Mouse (Mus musculus): ENCODE results near the gene Gal. TPM values are rescaled to one million over a fixed set of nuclear protein-coding genes. Genes with fewer than 3 reads are reported as not detected.

Gene Gal
- polyA plus RNA-seq (2014; fragmentation: Illumina TruSeq; extraction: RNeasy Lipid Tissue Mini Kit (QIAGEN cat#74804); ENCODE audit: insufficient read depth, low read depth, low replicate concordance), result 7.6 TPM

DNA sequence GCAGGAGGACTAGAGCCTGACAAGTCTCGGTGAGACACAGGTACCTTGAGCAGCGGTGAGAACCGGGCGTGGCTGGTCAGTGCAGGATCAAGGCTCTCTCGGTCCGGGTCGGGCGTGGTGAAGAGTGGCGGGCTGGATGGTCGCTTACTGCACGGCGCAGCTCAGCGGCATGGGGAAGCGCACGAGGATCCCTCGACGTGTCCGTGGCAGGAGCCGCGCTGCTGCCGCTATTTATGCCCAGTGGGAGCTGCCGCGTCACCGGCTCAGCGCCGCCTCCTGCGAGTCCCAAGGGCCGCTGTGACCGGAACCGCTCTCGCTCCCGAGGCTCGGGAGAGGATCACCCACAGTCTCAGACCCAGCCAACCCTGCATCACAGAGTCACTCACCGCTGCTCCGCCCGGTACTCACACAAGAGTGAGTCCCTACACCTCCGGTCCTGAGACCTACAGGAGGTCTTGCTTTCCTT is at the start of gene Gal:
Gal (minus strand) TSS at position 277 of the 466 bp plus-strand sequence.

DNA sequence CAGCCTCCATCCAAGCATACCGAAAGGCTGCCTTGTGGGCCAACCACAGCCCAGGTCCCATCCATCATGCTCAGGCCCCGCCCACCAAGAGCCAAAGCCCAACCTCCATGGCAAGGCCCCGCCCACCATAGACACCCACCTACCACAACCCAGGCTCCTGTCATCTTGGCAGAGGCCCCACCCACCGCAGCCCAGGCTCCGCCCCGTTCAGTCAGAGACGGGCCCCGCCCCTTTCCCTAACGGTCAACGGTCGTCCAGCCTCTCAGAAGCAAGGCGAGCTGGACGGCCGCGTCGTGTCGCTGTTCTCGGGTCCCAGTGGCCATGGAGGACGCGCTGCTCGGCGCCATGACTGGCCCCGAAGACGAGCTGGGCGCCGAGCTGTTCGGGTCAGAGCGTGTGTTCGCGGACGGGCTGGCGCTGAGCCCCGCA is 25.7 kb downstream of the Gal start, which contains the start of gene Tesmin:
Tesmin (plus strand) TSS at position 229 of the 429 bp plus-strand sequence.

Other genes with a start within 250 kb of the Gal start
- gene Mrpl21, start 131.6 kb downstream of the Gal start, polyA plus RNA-seq (2014; fragmentation: Illumina TruSeq; extraction: RNeasy Lipid Tissue Mini Kit (QIAGEN cat#74804); ENCODE audit: insufficient read depth, low read depth, low replicate concordance), result 51.2 TPM
- gene Ighmbp2, start 131.5 kb downstream of the Gal start, polyA plus RNA-seq (2014; fragmentation: Illumina TruSeq; extraction: RNeasy Lipid Tissue Mini Kit (QIAGEN cat#74804); ENCODE audit: insufficient read depth, low read depth, low replicate concordance), result 2.6 TPM
- gene Cpt1a, start 92.2 kb downstream of the Gal start, polyA plus RNA-seq (2014; fragmentation: Illumina TruSeq; extraction: RNeasy Lipid Tissue Mini Kit (QIAGEN cat#74804); ENCODE audit: insufficient read depth, low read depth, low replicate concordance), result 23.4 TPM
- 0.37 TPM for gene Tesmin, start 25.7 kb downstream of the Gal start, polyA plus RNA-seq (2014; fragmentation: Illumina TruSeq; extraction: RNeasy Lipid Tissue Mini Kit (QIAGEN cat#74804); ENCODE audit: insufficient read depth, low read depth, low replicate concordance)
- gene Ppp6r3, start 161.2 kb upstream of the Gal start, polyA plus RNA-seq (2014; fragmentation: Illumina TruSeq; extraction: RNeasy Lipid Tissue Mini Kit (QIAGEN cat#74804); ENCODE audit: insufficient read depth, low read depth, low replicate concordance), result 29.6 TPM